Mouse (Mus musculus) liver, embryonic 16.5 days (tissue): ENCODE measurements around the gene Gm3646. TPM values are rescaled to one million over a fixed set of nuclear protein-coding genes. Genes with fewer than 3 reads are reported as not detected.

Source experiments
- ATAC-seq: fragments of 200-750 bp; cut with Nextera tagmentation; 2 replicates; pipeline ENCODE4 v1.8.0; 2017; ENCODE audit warnings: low read depth, mild to moderate bottlenecking, moderate number of reproducible peaks, moderate library complexity
- H3K27ac ChIP-seq: fragments of 300-500 bp; sonication (generic); 2 replicates; pipeline ENCODE4 v1.5.1; 2014; ENCODE audit warnings: mild to moderate bottlenecking, low read length
- H3K27me3 ChIP-seq: fragments of 300-500 bp; sonication (generic); 2 replicates; pipeline ENCODE4 v1.6.1; 2014; ENCODE audit warnings: low read depth, low read length, mixed read lengths; ENCODE audit not compliant: control insufficient read depth, insufficient read depth
- H3K36me3 ChIP-seq: fragments of 300-500 bp; sonication (generic); 2 replicates; pipeline ENCODE4 v1.6.1; 2014; ENCODE audit warnings: mild to moderate bottlenecking; ENCODE audit not compliant: control insufficient read depth, insufficient read depth
- H3K4me1 ChIP-seq: fragments of 300-500 bp; sonication (generic); 2 replicates; pipeline ENCODE4 v1.6.1; 2014; ENCODE audit warnings: low read depth, low read length, mixed read lengths; ENCODE audit not compliant: control insufficient read depth
- H3K4me2 ChIP-seq: fragments of 300-500 bp; sonication (generic); 2 replicates; pipeline ENCODE4 v1.6.1; 2014; ENCODE audit warnings: low read depth, low read length, mixed read lengths
- H3K4me3 ChIP-seq: fragments of 300-500 bp; sonication (generic); 2 replicates; pipeline ENCODE4 v1.5.1; 2014; ENCODE audit warnings: low read depth, mild to moderate bottlenecking, low read length
- H3K9ac ChIP-seq: fragments of 300-500 bp; sonication (generic); 2 replicates; pipeline ENCODE4 v1.6.1; 2014; ENCODE audit warnings: low read depth, low read length
- H3K9me3 ChIP-seq: fragments of 300-500 bp; sonication (generic); replicated peaks from 2 replicates; pipeline ENCODE4 v1.6.1; 2016; ENCODE audit warnings: low read length; ENCODE audit not compliant: control insufficient read depth
- WGBS: fragments of 180-500 bp; shearing (Covaris S2); extraction: QIAGEN DNeasy Blood & Tissue Kit; methylation state at CpG from one replicate; pipeline ENCODE4 v1.1.7; 2014; ENCODE audit not compliant: insufficient replicate concordance; 5-methylcytosine and 5-hydroxymethylcytosine counted together
- polyA plus RNA-seq: library from polyadenylated mRNA; unstranded; fragments of >200 nt; fragmentation: Nextera tagmentation; extraction: Ambion mirVana; gene quantifications from 2 replicates; pipeline ENCODE4 v1.2.1, GENCODE M21; 2015

Gene Gm3646
- polyA plus RNA-seq, result not detected in 2 replicates

DNA sequence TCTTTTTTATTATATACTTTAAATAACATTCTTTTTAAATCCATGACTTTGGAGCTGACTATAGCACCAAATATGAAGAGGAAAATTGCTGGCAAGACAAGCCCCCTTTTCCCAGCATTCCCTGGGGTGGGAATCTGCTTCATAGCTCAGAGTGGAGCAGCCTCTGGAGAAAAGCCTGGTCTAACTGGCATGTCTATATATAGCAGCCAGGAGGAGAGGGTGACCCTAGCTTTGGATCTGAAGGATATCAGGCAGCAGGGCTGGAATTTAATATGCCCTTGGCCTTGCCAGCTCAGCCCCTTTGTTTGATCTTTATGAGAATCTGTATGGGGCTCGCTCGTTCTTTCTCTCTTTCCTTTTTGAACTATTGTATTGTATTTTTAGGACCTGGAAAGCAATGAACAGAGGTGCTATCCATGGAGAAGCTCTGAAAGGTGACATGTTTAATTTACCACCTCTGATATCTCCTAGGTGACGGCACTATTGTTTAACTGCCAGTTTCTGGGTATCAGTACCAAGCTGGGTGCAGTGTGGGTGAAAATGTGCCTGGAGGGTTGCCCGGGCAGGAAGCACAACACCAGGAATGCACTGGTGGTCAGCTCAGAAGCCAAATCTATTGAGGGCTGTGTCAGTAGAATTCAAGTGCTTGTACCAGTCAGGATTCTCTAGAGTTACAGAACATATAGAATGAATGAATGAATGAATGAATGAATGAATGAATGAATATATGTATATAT, at the start of gene Gm3646:
Gene Gm3646, minus strand, starts transcription at position 90 of the 737 bp plus-strand sequence.
- ATAC-seq, result no peak
- Histone ChIP-seq H3K4me2 (no peak within 1 kb of the TSS), H3K27ac (no peak within 1 kb of the TSS), H3K4me3 (no peak within 1 kb of the TSS), H3K27me3 (no peaks in the 10 kb centered on the region), H3K36me3 (no peaks in the 10 kb centered on the region), H3K9me3 (no peaks in the 10 kb centered on the region), H3K4me1 (no peaks in the 10 kb centered on the region), H3K9ac (no peak within 1 kb of the TSS)
- WGBS, result 67% methylated on average over 4 of the region's 4 CpGs

DNA sequence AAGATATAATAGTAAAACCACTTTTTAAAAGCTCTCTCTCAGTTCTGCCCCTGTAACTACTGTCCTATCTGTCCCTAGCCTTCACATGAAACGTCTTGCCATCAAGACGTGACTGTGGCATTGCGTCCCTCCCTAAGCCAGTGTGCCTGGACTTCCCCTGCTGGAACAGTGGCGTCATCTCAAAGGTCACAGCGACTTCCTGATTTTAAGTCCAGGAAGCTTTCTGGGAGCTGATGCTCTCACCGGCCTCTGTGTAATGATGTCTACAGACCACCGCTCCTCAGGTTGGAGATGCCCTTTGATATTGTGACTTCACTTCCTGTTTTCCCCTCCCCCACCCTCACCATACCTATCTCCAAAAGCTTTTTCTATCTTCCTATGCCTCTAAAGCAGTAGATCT, 41.9 kb upstream of the Gm3646 start:
- no peak overlapping the region for H3K27ac ChIP-seq
- ATAC-seq, result no peak

DNA sequence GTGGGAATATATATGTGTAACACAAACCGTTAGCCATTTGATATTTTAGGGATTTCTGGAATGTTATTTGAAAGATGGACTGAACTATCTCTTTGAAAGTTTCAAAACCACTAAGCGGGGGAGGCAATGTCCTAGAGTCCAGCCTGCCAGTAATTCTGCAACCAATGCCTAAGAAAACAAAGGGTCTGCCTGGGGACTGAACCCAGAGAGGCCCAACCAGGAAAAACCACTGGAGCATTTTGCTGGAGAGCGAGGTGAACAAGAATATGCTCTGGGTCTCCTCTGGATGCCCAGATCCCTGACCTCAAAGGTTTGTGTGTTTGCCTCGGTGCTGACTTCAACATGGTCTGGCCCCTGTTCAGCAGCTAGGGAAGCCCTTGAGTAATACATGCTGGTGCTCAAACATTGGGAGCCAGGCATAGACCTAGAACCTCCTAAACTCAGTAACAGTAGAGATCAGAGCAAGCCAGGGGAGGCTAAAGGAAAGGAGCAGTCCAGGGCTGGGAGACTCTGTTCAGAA, 41.0 kb upstream of the Gm3646 start:
- no peaks in the 10 kb centered on the region for H3K27me3 ChIP-seq
- ATAC-seq, result no peak
- WGBS, result 50% methylated on average over 4 of the region's 4 CpGs
- no peak overlapping the region for H3K4me2 ChIP-seq
- no peak overlapping the region for H3K4me3 ChIP-seq
- peaks cover 6% of the 10 kb centered on the region for H3K4me1 ChIP-seq
- no peak overlapping the region for H3K9ac ChIP-seq
- H3K36me3 ChIP-seq, result no peaks in the 10 kb centered on the region
- H3K27ac ChIP-seq, result no peak overlapping the region
- no peaks in the 10 kb centered on the region for H3K9me3 ChIP-seq

More for the DNA sequence above, 41.9 kb upstream of the Gm3646 start:
- WGBS, result 23% methylated on average over 7 of the region's 7 CpGs
- Histone ChIP-seq H3K9me3 (no peaks in the 10 kb centered on the region), H3K4me1 (peaks cover 3% of the 10 kb centered on the region), H3K4me2 (no peak overlapping the region), H3K27me3 (no peaks in the 10 kb centered on the region), H3K36me3 (no peaks in the 10 kb centered on the region), H3K9ac (no peak overlapping the region), H3K4me3 (no peak overlapping the region)

DNA sequence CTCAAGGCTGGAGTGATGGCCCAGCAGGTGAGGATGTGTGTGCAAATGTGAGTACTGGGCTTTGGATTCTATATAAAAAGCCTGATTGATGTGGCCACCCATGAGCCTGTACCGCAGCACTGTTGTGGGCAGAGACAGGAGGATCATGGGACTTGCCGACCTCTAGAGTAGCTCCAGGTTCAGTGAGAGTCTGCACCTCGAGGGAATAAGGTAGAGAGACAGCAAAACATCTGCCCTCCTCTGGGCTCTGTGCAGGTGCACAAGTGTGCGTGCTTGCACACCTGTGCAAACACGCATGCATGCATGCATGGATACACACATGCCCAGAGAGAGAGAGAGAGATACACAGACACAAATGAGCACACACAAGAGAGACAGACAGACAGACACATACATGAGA, 38.2 kb upstream of the Gm3646 start:
- Histone ChIP-seq H3K9ac (no peak overlapping the region), H3K4me1 (peaks cover 10% of the 10 kb centered on the region), H3K9me3 (no peaks in the 10 kb centered on the region), H3K4me3 (no peak overlapping the region), H3K4me2 (no peak overlapping the region), H3K27ac (no peak overlapping the region), H3K36me3 (no peaks in the 10 kb centered on the region), H3K27me3 (no peaks in the 10 kb centered on the region)
- ATAC-seq, result no peak
- WGBS, result 69% methylated on average over 5 of the region's 5 CpGs

DNA sequence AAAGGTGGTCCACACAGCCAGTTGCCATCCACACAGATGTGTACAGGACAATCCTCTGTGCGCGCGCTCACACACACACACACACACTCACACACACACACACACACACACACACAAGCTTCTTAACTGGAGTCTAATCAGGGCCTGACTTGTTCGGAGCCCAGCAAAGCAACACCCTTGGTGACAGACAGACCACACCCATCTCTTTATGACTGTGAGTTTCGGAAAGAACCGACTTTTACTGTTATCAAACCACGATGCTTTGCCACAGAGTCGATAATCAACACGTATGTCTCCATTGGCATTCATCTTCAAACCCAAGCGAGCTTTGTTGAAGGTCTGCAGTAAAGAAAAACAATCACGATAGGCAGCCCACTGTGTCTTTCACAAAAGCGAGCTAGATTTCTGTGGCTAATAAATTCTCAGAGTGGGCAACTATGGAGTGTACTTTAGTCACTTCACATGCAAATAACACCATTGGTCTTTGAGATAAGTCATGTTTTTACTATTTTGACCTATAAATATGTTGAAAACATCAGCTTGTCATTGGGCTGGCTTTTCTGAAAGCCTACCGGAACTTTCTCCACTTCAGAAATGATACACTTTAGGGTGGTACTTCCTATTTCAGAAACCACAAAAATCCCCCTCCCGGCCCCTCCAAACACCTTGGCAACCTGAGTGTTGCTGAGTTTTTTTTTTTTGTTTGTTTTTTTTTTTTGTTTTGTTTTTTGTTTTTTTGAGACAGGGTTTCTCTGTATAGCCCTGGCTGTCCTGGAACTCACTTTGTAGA, 37.3 kb upstream of the Gm3646 start:
- Histone ChIP-seq H3K27ac (no peak overlapping the region), H3K27me3 (no peaks in the 10 kb centered on the region), H3K4me2 (no peak overlapping the region), H3K4me3 (no peak overlapping the region), H3K36me3 (no peaks in the 10 kb centered on the region), H3K9me3 (no peaks in the 10 kb centered on the region), H3K9ac (no peak overlapping the region; the same call in 1 of the 2 replicates), H3K4me1 (peaks cover 10% of the 10 kb centered on the region)
- WGBS, result 25% methylated on average over 14 of the region's 14 CpGs
- ATAC-seq, result peak; percentile 64

DNA sequence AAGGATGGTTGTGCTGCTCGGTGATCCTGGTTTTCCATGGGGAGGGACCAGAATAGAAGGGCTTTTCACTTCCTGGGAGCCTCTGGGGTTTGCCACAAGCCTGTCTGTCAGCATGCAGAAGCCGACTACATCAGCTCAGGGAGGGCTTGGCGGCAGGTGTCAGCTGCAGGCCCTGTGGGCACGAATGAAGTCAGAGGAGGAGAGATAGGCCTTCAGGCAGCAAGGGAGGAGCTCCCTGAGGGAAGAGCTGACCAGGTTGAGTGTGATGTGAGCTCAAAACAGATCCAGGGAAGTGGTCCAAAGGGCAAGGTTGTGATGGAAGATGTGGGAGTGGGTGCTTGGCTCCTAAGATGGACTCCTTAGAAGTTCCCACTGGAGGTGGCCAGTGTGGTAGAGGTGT, 35.7 kb upstream of the Gm3646 start:
- Histone ChIP-seq H3K9ac (no peak overlapping the region), H3K27ac (no peak overlapping the region), H3K9me3 (no peaks in the 10 kb centered on the region), H3K4me1 (peaks cover 10% of the 10 kb centered on the region), H3K4me2 (no peak overlapping the region), H3K36me3 (no peaks in the 10 kb centered on the region), H3K4me3 (no peak overlapping the region), H3K27me3 (no peaks in the 10 kb centered on the region)
- WGBS, result 38% methylated on average over 4 of the region's 4 CpGs
- ATAC-seq, result no peak

- no peak for ATAC-seq
- Histone ChIP-seq H3K4me3 (no peak overlapping the region), H3K36me3 (no peaks in the 10 kb centered on the region), H3K27me3 (no peaks in the 10 kb centered on the region), H3K4me2 (peak overlapping the region; percentile 3; the same call in 1 of the 2 replicates), H3K9me3 (no peaks in the 10 kb centered on the region), H3K27ac (no peak overlapping the region), H3K4me1 (peaks cover 10% of the 10 kb centered on the region), H3K9ac (no peak overlapping the region)
- WGBS, result 48% methylated on average over 8 of the region's 8 CpGs
Observed at GRCm38 (mm10) chr1:39839838-39840237, 34.7 kb upstream of the Gm3646 start.

- WGBS, result 46% methylated on average over 10 of the region's 10 CpGs
- no peak overlapping the region for H3K9ac ChIP-seq
- H3K9me3 ChIP-seq, result no peaks in the 10 kb centered on the region
- H3K4me2 ChIP-seq, result peak overlapping the region; percentile 3; the same call in 1 of the 2 replicates
- H3K27me3 ChIP-seq, result no peaks in the 10 kb centered on the region
- no peak overlapping the region for H3K27ac ChIP-seq
- ATAC-seq, result no peak
- no peaks in the 10 kb centered on the region for H3K36me3 ChIP-seq
- H3K4me3 ChIP-seq, result no peak overlapping the region
- H3K4me1 ChIP-seq, result peaks cover 10% of the 10 kb centered on the region
Observed at GRCm38 (mm10) chr1:39839217-39839616, 34.1 kb upstream of the Gm3646 start.
